Mouse (Mus musculus) embryonic stem cell, embryonic (primary cell): ENCODE results near the gene Ybx1.

Experiments used
- CTCF ChIA-PET, 4 experiments: fragments of 300-600 bp in 2 of 4; fragments of 350-600 bp in 2 of 4; sonication (Branson Sonifier 250); formaldehyde crosslinking; loops; one replicate each; lab custom pipeline; 2022; ENCODE audit warnings: inconsistent platforms in 2 of 4; lab: Charles Lee
- POLR2A ChIA-PET, 4 experiments: fragments of 300-600 bp in 2 of 4; fragments of 350-600 bp in 2 of 4; sonication (Branson Sonifier 250); formaldehyde crosslinking; loops; one replicate each; lab custom pipeline; 2022; ENCODE audit warnings: antibody characterized with exemption in 4 of 4, inconsistent platforms in 1 of 4; lab: Charles Lee

Ybx1 gene

GRCm38 (mm10) chr4:119254012-119254618, 40.3 kb downstream of the Ybx1 start:
- ChIA-PET POLR2A (interaction anchor here in 3 of 4 experiments (0.6 to 3.7 kb wide), 19 partner anchors 7 to 58 kb away, joined by 3 to 23 read pairs (median 4); partner anchors contain the start of genes AU022252 (in 2 of the 3), P3h1 (in 2 of the 3) and Ybx1 (in 1 of the 3)), CTCF (interaction anchor here in 3 of 4 experiments (0.6 to 2.4 kb wide), 5 partner anchors 9 to 116 kb away, joined by 3 to 7 read pairs (median 3); no protein-coding TSS in a partner anchor)

DNA sequence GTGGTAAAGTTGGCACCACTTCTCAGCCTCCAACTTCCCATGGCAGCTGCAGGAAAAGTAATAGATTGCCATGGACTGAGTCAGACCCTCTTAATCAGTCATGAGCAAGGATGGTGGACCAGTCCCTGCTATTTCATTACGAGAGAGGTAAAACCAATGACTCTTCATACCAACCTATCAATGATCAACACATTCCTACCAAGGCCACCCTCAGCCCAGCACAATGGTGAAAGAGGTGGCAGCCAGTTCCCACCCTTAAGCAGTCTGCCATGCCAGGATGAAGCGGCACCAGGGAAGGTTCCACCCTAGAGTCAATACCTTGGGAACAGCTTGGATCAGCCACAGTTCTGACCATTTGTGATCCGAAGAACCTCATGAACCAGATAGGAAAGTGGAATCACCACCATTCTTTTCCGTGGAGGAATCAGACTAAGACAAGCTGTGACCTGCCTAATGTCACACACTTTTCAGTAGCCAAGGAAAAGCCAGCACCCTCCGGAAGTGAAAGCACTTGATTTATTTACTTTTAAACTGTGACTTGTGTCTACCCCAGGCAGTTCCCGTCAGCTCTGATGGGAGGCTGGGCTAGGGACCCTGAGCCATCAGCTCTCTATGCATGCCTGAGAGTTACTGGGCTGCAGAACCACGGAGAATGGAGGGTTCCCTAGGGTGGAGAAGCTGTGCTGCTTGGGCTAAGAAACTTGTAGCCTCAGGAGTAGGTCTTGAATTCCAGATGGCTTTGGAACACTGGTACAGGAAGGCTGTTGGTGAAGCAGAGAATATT, 42.2 kb downstream of the Ybx1 start:
- POLR2A ChIA-PET = interaction anchor here in 3 of 4 experiments (0.7 to 1.5 kb wide), 6 partner anchors 15 to 144 kb away, joined by 3 to 6 read pairs (median 4); partner anchors contain the start of genes AU022252 (in 1 of the 3), P3h1 (in 1 of the 3), Slc2a1 (in 1 of the 3) and Ybx1 (in 1 of the 3)
- CTCF ChIA-PET = interaction anchor here in 1 of 4 experiments (1.6 kb wide), 1 partner anchor 13 kb away, joined by 5 read pairs; no protein-coding TSS in a partner anchor

DNA sequence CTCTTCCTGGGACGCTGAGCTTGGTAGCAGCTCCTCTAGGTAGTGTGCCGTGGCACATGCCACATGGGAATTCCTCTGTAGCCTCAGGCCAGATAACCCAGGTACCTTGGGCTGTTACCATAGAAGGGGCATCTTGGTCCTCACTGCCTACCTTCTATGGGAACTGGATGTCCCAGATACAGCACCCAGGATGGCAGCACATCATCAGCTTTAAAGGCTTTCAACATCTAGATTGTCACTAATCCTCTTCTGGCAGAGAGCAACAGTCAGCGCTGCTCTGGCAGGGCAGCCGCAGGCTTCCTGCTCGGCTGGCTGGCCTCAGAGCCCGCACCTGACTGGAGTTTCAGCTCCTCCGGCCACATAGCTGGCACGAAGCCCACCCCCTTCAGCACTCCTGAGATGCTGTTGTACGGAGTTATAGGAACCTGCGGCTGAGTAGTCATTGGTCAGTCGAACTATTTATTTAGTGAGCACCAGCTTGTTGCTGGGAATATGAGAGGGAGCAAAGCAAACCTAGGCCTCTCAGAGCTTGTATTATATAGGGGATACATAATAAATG, 45.9 kb downstream of the Ybx1 start:
- ChIA-PET CTCF (interaction anchor here (0.6 to 3.9 kb wide), 25 partner anchors 8 to 152 kb away, joined by 3 to 32 read pairs (median 5); partner anchors contain the start of genes AU022252 (in 1 of the 4) and P3h1 (in 1 of the 4)), POLR2A (interaction anchor here (0.6 to 8.6 kb wide), 32 partner anchors 8 to 822 kb away, joined by 3 to 83 read pairs (median 4); partner anchors contain the start of genes AU022252 (in 3 of the 4), P3h1 (in 3 of the 4), Cldn19 (in 2 of the 4) and Ppih (in 2 of the 4))

- CTCF ChIA-PET = interaction anchor here (0.6 to 3.9 kb wide), 51 partner anchors 8 to 974 kb away, joined by 3 to 32 read pairs (median 4); partner anchors contain the start of genes AU022252 (in 3 of the 4), P3h1 (in 3 of the 4) and Svbp (in 1 of the 4)
- POLR2A ChIA-PET = interaction anchor here in 3 of 4 experiments (0.5 to 8.6 kb wide), 41 partner anchors 8 to 667 kb away, joined by 3 to 83 read pairs (median 5); partner anchors contain the start of genes AU022252 (in 3 of the 3), P3h1 (in 3 of the 3), Ybx1 (in 3 of the 3) and Cldn19 (in 2 of the 3)
Measured at GRCm38 (mm10) chr4:119247462-119248235, 46.8 kb downstream of the Ybx1 start.

DNA sequence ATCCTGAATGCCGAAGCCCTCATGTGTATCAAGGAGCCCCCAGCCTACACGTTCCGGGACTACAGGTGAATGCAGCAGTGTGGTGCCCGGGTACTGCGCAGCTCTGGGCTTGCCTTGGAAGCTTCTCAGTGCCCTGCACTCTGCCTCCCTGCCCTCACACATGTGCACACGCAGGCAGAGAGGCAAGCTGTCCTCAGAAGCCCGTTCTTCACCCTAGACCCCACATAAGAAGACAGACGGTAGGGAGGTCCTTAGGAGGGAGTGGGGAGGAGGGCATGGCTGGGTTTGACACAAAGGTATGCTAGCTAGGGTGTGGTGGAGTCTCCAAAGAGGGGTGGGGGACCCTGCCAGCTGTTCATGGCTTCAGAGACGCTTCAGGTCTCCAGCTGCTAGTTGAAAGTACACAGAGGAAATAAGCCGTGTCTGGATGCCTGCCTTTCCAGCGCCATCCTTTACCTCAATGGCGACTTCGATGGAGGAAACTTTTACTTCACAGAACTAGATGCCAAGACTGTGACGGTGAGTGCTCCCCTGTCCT, 47.6 kb downstream of the Ybx1 start:
- POLR2A ChIA-PET = interaction anchor here in 3 of 4 experiments (0.5 to 8.6 kb wide), 21 partner anchors 8 to 668 kb away, joined by 3 to 83 read pairs (median 12); partner anchors contain the start of genes Cldn19 (in 2 of the 3), AU022252 (in 1 of the 3), P3h1 (in 1 of the 3) and Ybx1 (in 1 of the 3)
- CTCF ChIA-PET = interaction anchor here in 3 of 4 experiments (0.6 to 3.9 kb wide), 16 partner anchors 8 to 184 kb away, joined by 3 to 32 read pairs (median 4); partner anchors contain the start of genes AU022252 (in 1 of the 3) and P3h1 (in 1 of the 3)

DNA sequence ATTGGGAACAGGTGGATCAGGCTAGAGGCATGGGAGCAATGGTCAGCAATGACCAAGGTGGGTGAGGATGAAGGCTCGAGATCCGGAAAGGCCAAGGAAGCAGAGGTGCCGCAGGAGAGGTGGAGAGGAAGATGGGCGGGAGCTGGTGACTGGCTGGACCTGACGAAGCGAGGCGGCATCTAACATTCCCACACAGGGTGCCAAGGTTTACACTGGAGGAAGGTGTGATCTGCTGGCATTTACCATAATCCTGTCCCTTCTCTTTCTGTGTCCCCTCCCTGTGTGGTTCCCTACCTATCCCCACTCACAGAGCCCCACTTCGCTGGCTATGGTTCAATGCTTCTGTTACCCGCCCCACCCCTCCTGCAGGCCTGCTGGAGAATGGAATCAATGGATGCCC, 48.4 kb downstream of the Ybx1 start:
- ChIA-PET POLR2A (interaction anchor here in 3 of 4 experiments (0.7 to 8.6 kb wide), 16 partner anchors 8 to 102 kb away, joined by 3 to 83 read pairs (median 4); partner anchors contain the start of genes Cldn19 (in 2 of the 3), AU022252 (in 1 of the 3), P3h1 (in 1 of the 3) and Ybx1 (in 1 of the 3)), CTCF (interaction anchor here in 2 of 4 experiments (1.1 to 3.9 kb wide), 4 partner anchors 7 to 185 kb away, joined by 3 to 32 read pairs (median 11); no protein-coding TSS in a partner anchor)

DNA sequence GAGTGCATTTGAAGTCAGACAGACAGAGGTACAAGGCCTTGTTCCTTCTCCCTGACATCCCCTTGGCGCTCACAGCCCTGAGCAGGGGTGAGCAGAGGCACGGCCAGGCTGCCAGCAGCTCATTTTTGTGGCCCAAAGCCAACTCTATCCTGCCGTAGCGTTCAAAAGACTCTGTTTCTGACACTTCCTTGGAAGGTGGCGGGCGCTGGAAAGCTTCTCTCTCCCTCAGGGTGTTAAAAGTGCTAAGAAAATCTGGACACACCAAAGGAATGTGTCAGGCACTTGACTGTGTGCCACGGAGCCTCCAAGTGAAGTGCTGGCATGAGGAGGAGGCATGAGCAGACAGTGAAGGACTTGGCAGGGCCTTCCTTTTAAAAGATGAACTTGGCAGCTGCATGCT, 48.8 kb downstream of the Ybx1 start:
- ChIA-PET CTCF (interaction anchor here in 2 of 4 experiments (1.0 to 1.1 kb wide), 2 partner anchors 8 to 75 kb away, joined by 3 read pairs; no protein-coding TSS in a partner anchor), POLR2A (interaction anchor here in 3 of 4 experiments (0.7 to 8.6 kb wide), 14 partner anchors 10 to 103 kb away, joined by 3 to 83 read pairs (median 4); partner anchors contain the start of genes Cldn19 (in 2 of the 3), AU022252 (in 1 of the 3) and P3h1 (in 1 of the 3))

DNA sequence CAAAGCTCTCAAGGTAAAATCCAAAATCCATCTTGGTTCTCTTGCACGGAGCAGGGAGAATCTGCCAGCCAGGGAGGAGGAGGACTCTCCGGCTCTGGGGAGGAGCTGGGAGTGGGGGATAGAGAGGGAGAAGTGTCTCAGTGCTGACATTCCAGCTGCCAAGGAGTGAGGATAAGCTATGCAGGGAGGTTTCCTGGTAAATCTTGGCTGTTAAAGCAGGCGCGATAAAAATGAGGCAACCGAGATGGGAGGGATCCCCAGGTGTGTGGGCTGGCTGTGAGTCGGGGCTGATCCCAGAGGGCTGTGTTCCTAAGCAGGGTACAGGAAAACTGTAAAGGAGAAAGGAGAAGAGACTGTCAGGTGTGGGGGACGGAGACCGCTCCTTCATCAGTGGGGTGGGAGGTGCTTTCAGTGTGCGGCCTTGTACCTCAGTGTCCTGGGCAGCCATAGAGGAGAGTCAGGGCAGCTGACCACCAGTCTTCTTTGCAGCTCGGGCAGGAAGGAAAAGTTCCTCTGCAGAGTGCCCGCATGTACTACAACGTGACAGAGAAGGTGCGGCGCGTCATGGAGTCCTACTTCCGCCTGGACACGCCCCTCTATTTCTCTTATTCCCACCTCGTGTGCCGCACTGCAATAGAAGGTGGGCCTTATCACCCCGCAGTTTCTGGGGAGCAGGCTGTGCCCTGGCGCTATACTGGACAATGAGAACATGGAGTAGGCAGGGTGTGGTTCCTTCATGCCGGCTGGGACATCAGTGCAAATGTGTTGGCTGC, 49.8 kb downstream of the Ybx1 start:
- CTCF ChIA-PET = interaction anchor here in 2 of 4 experiments (0.5 to 1.0 kb wide), 3 partner anchors 9 to 89 kb away, joined by 3 to 12 read pairs (median 3); no protein-coding TSS in a partner anchor
- POLR2A ChIA-PET = interaction anchor here (0.7 to 8.6 kb wide), 17 partner anchors 11 to 1030 kb away, joined by 3 to 83 read pairs (median 4); partner anchors contain the start of genes AU022252 (in 2 of the 4), Cldn19 (in 2 of the 4), P3h1 (in 2 of the 4) and Tmem269 (in 1 of the 4)

DNA sequence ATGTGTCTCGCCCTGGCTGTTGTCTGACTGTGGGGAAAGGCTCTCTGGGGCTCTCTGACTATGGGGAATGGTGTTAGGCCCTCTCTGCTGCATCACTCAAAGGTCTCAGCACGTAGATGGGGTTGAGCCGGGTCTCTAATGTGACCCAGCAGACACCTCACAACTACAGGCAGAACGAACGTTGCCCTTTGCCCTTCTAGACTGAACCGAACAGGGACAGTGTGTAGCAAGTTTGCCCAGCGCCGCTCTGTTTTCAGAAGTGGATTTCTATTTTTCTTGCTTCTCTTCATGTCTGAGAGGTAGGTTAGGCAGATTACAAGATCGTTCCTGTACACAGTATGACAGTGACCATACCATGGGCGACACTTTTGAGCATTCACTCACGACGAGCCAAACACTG, 51.8 kb downstream of the Ybx1 start:
- POLR2A ChIA-PET = interaction anchor here in 2 of 4 experiments (1.2 to 8.6 kb wide), 3 partner anchors 10 to 35 kb away, joined by 4 to 83 read pairs (median 69); partner anchors contain the start of genes AU022252 (in 1 of the 2) and P3h1 (in 1 of the 2)

DNA sequence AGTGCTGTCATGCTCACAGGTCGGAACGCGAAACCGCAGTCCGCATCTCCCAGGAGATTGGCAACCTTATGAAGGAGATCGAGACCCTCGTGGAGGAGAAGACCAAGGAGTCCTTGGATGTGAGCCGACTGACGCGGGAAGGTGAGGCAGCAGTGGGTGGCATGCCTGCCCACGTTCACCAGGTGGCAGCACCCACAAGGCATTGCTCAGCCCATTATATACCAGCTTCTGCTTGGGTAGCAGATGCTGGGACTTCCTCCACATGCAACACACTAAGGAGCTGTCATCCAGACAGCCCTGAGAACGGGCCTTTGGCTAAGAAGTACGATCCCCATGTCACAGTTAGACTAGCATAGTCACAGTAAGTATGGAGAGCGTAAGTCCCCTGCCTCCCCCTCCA, 52.7 kb downstream of the Ybx1 start:
- POLR2A ChIA-PET = interaction anchor here in 2 of 4 experiments (1.1 to 6.5 kb wide), 6 partner anchors 9 to 53 kb away, joined by 3 to 69 read pairs (median 3); partner anchors contain the start of genes Ybx1 (in 2 of the 2), AU022252 (in 1 of the 2) and P3h1 (in 1 of the 2)
- CTCF ChIA-PET = interaction anchor here in 2 of 4 experiments (0.6 to 1.5 kb wide), 6 partner anchors 9 to 37 kb away, joined by 3 to 4 read pairs (median 3); partner anchors contain the start of genes AU022252 (in 1 of the 2) and P3h1 (in 1 of the 2)

More for the DNA sequence above, 51.8 kb downstream of the Ybx1 start:
- CTCF ChIA-PET = no interaction called here

DNA sequence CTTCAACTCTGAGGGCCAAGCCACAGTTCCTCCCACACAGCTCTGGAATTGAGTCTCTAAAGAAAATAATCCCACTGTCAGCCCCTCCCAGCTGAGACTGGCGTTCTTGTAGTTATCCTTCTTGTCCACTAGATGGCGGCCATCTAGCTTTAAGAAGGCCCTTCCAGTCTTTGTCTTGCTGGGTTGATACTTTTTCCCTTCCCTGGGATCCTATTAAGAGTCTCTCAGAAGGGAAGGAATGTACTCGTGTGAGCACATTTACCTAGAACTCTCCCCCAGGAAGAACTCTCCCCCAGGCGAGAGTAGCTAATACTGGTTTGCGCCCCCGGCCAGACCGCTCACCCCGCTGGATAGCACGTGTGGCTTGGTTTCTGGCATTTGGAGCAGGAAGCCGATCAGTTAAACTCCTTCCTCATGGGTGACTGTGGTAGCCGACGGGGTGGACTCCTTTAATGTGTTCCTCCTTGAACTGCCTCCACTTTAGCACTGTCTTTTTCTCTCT, 55.2 kb downstream of the Ybx1 start:
- CTCF ChIA-PET = interaction anchor here (0.6 to 3.3 kb wide), 62 partner anchors 8 to 627 kb away, joined by 3 to 32 read pairs (median 3); partner anchors contain the start of genes Cldn19 (in 2 of the 4), Ppih (in 1 of the 4), Slc2a1 (in 1 of the 4) and Tmem269 (in 1 of the 4)
- POLR2A ChIA-PET = interaction anchor here (0.5 to 6.5 kb wide), 42 partner anchors 8 to 341 kb away, joined by 3 to 69 read pairs (median 4); partner anchors contain the start of genes Ybx1 (in 3 of the 4), Ppih (in 2 of the 4) and Tmem269 (in 2 of the 4)

DNA sequence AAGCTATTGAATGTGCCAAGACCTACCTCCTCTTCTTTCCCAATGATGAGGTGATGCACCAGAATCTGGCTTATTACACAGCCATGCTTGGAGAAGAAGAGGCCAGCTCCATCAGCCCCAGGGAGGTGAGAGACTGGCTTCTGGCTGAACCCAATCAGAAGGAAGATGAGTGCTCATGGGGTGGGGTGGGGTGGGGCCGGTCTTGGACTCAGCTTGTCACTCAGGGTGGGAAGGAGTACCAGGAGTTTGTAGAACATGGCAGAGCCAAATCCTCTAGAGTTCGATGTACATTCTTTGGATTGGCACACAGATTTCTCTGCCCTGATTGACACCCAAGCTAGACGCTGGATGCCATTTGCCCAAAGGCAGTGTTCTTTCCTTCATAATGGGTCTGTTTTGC, 55.7 kb downstream of the Ybx1 start:
- CTCF ChIA-PET = interaction anchor here (0.6 to 3.3 kb wide), 63 partner anchors 9 to 626 kb away, joined by 3 to 32 read pairs (median 3); partner anchors contain the start of genes Cldn19 (in 2 of the 4), Ppih (in 1 of the 4) and Tmem269 (in 1 of the 4)
- POLR2A ChIA-PET = interaction anchor here (0.6 to 6.5 kb wide), 45 partner anchors 9 to 431 kb away, joined by 3 to 69 read pairs (median 4); partner anchors contain the start of genes Ybx1 (in 3 of the 4), Ppih (in 2 of the 4), Tmem269 (in 2 of the 4) and Cldn19 (in 1 of the 4)

DNA sequence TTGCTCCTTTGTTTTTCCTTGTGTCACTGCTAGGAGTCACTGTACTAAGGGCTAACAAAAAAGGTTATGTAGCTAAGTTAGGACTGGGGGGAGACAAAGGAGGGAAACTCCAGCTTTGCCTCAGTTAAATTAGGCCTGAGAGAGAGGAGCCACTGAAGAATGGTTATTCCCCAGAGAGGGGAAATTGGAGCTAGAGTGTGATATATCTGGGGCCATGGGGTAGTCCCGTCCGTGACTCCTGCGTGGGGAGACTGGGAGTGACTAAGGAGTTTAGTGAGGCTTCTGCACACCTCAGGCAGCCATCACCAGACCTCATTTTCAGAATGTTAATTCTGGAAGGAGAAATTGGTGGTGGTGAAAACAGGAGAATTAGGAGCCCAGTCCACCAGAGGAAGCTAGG, 60.1 kb downstream of the Ybx1 start:
- CTCF ChIA-PET = interaction anchor here in 2 of 4 experiments (0.5 to 1.8 kb wide), 4 partner anchors 13 to 439 kb away, joined by 3 to 5 read pairs (median 3); no protein-coding TSS in a partner anchor
- POLR2A ChIA-PET = interaction anchor here in 3 of 4 experiments (0.8 to 5.4 kb wide), 17 partner anchors 10 to 163 kb away, joined by 3 to 64 read pairs (median 6); partner anchors contain the start of genes Cldn19 (in 2 of the 3), Slc2a1 (in 1 of the 3), Tmem269 (in 1 of the 3) and Ybx1 (in 1 of the 3)
